Comparison of ENCODE assay signal across 5 mouse cellular contexts in the genomic region with DNA sequence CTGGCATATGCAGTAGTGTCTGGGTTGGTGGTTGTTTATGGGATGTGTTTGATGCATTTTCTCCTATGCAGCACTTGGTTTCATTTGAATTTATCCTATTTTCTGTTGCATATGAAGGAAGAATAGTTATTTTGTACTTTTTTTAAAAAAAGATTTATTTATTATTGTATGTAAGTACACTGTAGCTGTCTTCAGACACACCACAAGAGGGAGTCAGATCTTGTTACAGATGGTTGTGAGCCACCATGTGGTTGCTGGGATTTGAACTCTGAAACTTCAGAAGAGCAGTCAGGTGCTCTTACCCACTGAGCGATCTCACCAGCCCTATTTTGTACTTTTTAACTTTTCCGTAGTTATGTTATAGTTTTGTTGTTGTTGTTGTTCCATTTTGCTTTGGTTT.
DNase-seq lines count a peak whose midpoint lies in the region; ATAC-seq and TF ChIP-seq lines count a peak whose summit lies in the region.
"Not testable (repeated sequence)": the region's sequence is repeated elsewhere in the genome, so short reads cannot be mapped to it uniquely, and the experiment has no call there.

No protein-coding gene starts in this region.

- DNase-seq in Patski (ENCODE audit: low read depth, low spot score); gastrocnemius, adult 2 months; heart, adult 2 months; kidney, postnatal 0 days (ENCODE audit: low spot score); left cerebral cortex, adult 2 months (ENCODE audit: extremely low spot score in 1 of 2, low spot score in 2 of 2): not testable (repeated sequence)

- WGBS in heart, adult 2 months, result 93% methylated on average over 2 of the region's 2 CpGs
- WGBS in kidney, postnatal 0 days, result 94% methylated on average over 2 of the region's 2 CpGs

- TF ChIP-seq EP300 in heart, adult 2 months (IDR thresholded peaks at IDR 0.05; ENCODE audit: insufficient read depth, low read depth, low read length), result not testable (repeated sequence)

- intact Hi-C loops in gastrocnemius, adult 2 months (cut with DNase I), result loop anchor here (5.0 kb wide), 1 partner anchor 221 kb away; the partner anchor contains the start of gene Plcb1
- intact Hi-C loops in heart, adult 2 months (cut with DNase I), result loop anchor here (1.0 to 10.0 kb wide), 3 partner anchors 171 to 317 kb away; partner anchors contain the start of gene Plcb1
- intact Hi-C loops in left cerebral cortex, adult 2 months (cut with DNase I), result not testable (repeated sequence)

- not testable (repeated sequence) for H3K4me3 ChIP-seq in gastrocnemius, adult 2 months; heart, adult 2 months; kidney, postnatal 0 days (replicated peaks; ENCODE audit: low read depth, low read length); left cerebral cortex, adult 2 months

- in situ Hi-C loops in Patski (cut with MboI; ENCODE audit: low pct_unique_long_range_greater_than_20kb), result not testable (repeated sequence)

- ATAC-seq in Patski; kidney, postnatal 0 days (replicated peaks; ENCODE audit: low FRiP score, low read depth): not testable (repeated sequence)

- POLR2A ChIA-PET in Patski (lab: Charles Lee), result not testable (repeated sequence)

- CTCF ChIA-PET in Patski (lab: Charles Lee), result interaction anchor here (0.9 kb wide), 1 partner anchor 13 kb away, joined by 3 read pairs; no protein-coding TSS in a partner anchor

- H3K79me2 ChIP-seq in heart, adult 2 months (replicated peaks; ENCODE audit: control insufficient read depth, insufficient read depth, low read length), result not testable (repeated sequence)

- not testable (repeated sequence) for TF ChIP-seq POLR2A in heart, adult 2 months (IDR thresholded peaks at IDR 0.05; ENCODE audit: insufficient read depth, low read depth, low read length)

- H3K4me2 ChIP-seq in kidney, postnatal 0 days (ENCODE audit: low read length), result not testable (repeated sequence)

- not testable (repeated sequence) for H3K27ac ChIP-seq in gastrocnemius, adult 2 months; heart, adult 2 months; kidney, postnatal 0 days; left cerebral cortex, adult 2 months

- H3K4me1 ChIP-seq in heart, adult 2 months (ENCODE audit: control insufficient read depth, insufficient read depth, low read length); kidney, postnatal 0 days (replicated peaks; ENCODE audit: insufficient read depth, low read length): not testable (repeated sequence)

- not testable (repeated sequence) for H3K27me3 ChIP-seq in Patski; heart, adult 2 months (ENCODE audit: control insufficient read depth, insufficient read depth, low read length); kidney, postnatal 0 days (ENCODE audit: insufficient read depth, low read length)

- H3K36me3 ChIP-seq in heart, adult 2 months (ENCODE audit: control insufficient read depth, insufficient read depth, low read length); kidney, postnatal 0 days (ENCODE audit: insufficient read depth, low read length): not testable (repeated sequence)

- H3K9me3 ChIP-seq in kidney, postnatal 0 days (replicated peaks; ENCODE audit: low read length), result not testable (repeated sequence)

- not testable (repeated sequence) for H3K9ac ChIP-seq in heart, adult 2 months (ENCODE audit: low read depth, low read length); kidney, postnatal 0 days (ENCODE audit: low read depth, low read length)

- TF ChIP-seq CTCF in Patski (IDR thresholded peaks at IDR 0.05), result peak; percentile 29
- TF ChIP-seq CTCF in gastrocnemius, adult 2 months (IDR thresholded peaks at IDR 0.05), result peak; percentile 22; the same call in 1 of the 2 replicates
- TF ChIP-seq CTCF in heart, adult 2 months (IDR thresholded peaks at IDR 0.05), result peak; percentile 52
- TF ChIP-seq CTCF in kidney, postnatal 0 days (IDR thresholded peaks at IDR 0.05; ENCODE audit: low read depth), result 0 out of 2 replicates have a peak, but pooled peaks have one; percentile 21
- TF ChIP-seq CTCF in left cerebral cortex, adult 2 months (IDR thresholded peaks at IDR 0.05), result peak; percentile 35
